Mouse (Mus musculus): ENCODE data around the gene B3gnt3. TPM values are rescaled to one million over a fixed set of nuclear protein-coding genes. Genes with fewer than 3 reads are reported as not detected.
"Not testable (repeated sequence)": the region's sequence is repeated elsewhere in the genome, so short reads cannot be mapped to it uniquely, and the experiment has no call there.

The B3gnt3 gene
- polyA plus RNA-seq, 1 experiment: 25.0 TPM

DNA sequence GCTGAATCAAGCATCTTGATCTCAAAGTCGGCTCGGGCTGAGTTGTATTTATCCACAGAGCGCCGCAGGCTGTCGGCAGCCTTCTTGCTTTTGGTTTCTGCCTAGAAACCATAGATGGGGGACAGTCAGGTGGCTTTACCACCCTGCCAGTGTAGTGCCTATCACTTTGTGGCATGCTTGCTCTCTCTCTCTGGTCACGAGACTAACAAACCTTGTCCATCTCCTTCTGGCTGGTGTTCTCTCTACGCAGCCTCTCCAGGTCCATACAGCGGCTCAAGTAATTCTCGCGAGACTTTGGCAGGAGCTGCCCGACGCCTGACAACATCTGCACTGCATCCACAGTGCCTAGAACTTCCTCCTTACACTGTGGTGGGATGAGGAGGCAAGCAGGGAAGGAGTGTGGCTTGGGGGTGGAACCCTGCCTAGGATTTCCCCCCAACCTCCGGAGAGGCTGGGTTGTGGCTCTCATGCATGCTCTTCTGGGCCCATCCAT, 15.0 kb upstream of the B3gnt3 start:
- DNase-seq: no peak
- TF ChIP-seq POLR2A (IDR thresholded peaks at IDR 0.05; ENCODE audit: borderline replicate concordance, extremely low read depth, low read depth, low read length) (no peak), CTCF (IDR thresholded peaks at IDR 0.05; ENCODE audit: insufficient read depth, low read length) (no peak)
- H3K4me3 ChIP-seq (replicated peaks; ENCODE audit: extremely low read depth, low read depth, low read length): no peak overlapping the region
- 80% methylated on average over 13 of the region's 13 CpGs for WGBS
- H3K4me1 ChIP-seq (ENCODE audit: control insufficient read depth, insufficient read depth, low read length): no peaks in the 10 kb centered on the region

- H3K4me1 ChIP-seq (ENCODE audit: control insufficient read depth, insufficient read depth, low read length): no peaks in the 10 kb centered on the region
- TF ChIP-seq CTCF (IDR thresholded peaks at IDR 0.05; ENCODE audit: insufficient read depth, low read length) (no peak), POLR2A (IDR thresholded peaks at IDR 0.05; ENCODE audit: borderline replicate concordance, extremely low read depth, low read depth, low read length) (no peak)
- no peak for DNase-seq
- no peak overlapping the region for H3K4me3 ChIP-seq (replicated peaks; ENCODE audit: extremely low read depth, low read depth, low read length)
- WGBS: 37% methylated on average over 8 of the region's 8 CpGs
Measured at GRCm38 (mm10) chr8:71715531-71715930, 13.9 kb upstream of the B3gnt3 start.

GRCm38 (mm10) chr8:71711574-71711973, 10.0 kb upstream of the B3gnt3 start:
- 77% methylated on average over 2 of the region's 2 CpGs for WGBS
- DNase-seq: no peak
- TF ChIP-seq CTCF (IDR thresholded peaks at IDR 0.05; ENCODE audit: insufficient read depth, low read length) (no peak), POLR2A (IDR thresholded peaks at IDR 0.05; ENCODE audit: borderline replicate concordance, extremely low read depth, low read depth, low read length) (no peak)
- Histone ChIP-seq H3K4me3 (replicated peaks; ENCODE audit: extremely low read depth, low read depth, low read length) (no peak overlapping the region), H3K4me1 (ENCODE audit: control insufficient read depth, insufficient read depth, low read length) (no peaks in the 10 kb centered on the region)

GRCm38 (mm10) chr8:71709800-71710446, 8.3 kb upstream of the B3gnt3 start:
- no peak overlapping the region for H3K4me3 ChIP-seq (replicated peaks; ENCODE audit: extremely low read depth, low read depth, low read length)
- 31% methylated on average over 25 of the region's 25 CpGs for WGBS
- peak; percentile 82 for DNase-seq
- no peaks in the 10 kb centered on the region for H3K4me1 ChIP-seq (ENCODE audit: control insufficient read depth, insufficient read depth, low read length)
- TF ChIP-seq POLR2A (IDR thresholded peaks at IDR 0.05; ENCODE audit: borderline replicate concordance, extremely low read depth, low read depth, low read length) (no peak), CTCF (IDR thresholded peaks at IDR 0.05; ENCODE audit: insufficient read depth, low read length) (peak; percentile 88)

- no peaks in the 10 kb centered on the region for H3K4me1 ChIP-seq (ENCODE audit: control insufficient read depth, insufficient read depth, low read length)
- no peak overlapping the region for H3K4me3 ChIP-seq (replicated peaks; ENCODE audit: extremely low read depth, low read depth, low read length)
- WGBS: 43% methylated on average over 25 of the region's 25 CpGs
- DNase-seq: no peak
- TF ChIP-seq POLR2A (IDR thresholded peaks at IDR 0.05; ENCODE audit: borderline replicate concordance, extremely low read depth, low read depth, low read length) (no peak), CTCF (IDR thresholded peaks at IDR 0.05; ENCODE audit: insufficient read depth, low read length) (no peak)
Measured at GRCm38 (mm10) chr8:71709134-71709799, 7.7 kb upstream of the B3gnt3 start.

DNA sequence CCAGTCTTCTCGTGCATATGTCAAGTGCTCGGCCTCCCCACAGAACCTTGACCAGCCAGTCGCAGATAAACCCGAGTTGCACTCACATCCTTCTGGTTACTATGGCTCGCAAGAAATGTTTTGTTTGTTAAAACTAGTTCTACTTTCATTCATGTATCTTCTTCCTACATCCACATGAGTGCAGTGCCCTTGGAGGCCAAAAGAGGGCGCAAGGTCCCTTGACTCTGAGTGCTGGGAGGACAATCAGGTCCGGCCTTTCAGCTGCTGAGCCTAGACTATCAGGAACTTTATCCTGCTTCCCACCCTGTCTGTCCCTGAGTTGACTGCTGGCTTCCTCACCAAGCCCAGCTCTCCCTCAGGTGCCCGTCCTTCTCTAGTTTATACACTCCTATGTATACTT, 6.3 kb upstream of the B3gnt3 start:
- TF ChIP-seq POLR2A (IDR thresholded peaks at IDR 0.05; ENCODE audit: borderline replicate concordance, extremely low read depth, low read depth, low read length): no peak
- TF ChIP-seq CTCF (IDR thresholded peaks at IDR 0.05; ENCODE audit: insufficient read depth, low read length): peak; percentile 66
- Histone ChIP-seq H3K4me3 (replicated peaks; ENCODE audit: extremely low read depth, low read depth, low read length) (no peak overlapping the region), H3K4me1 (ENCODE audit: control insufficient read depth, insufficient read depth, low read length) (no peaks in the 10 kb centered on the region)
- DNase-seq: peak; percentile 29
- WGBS: 44% methylated on average over 8 of the region's 8 CpGs

DNA sequence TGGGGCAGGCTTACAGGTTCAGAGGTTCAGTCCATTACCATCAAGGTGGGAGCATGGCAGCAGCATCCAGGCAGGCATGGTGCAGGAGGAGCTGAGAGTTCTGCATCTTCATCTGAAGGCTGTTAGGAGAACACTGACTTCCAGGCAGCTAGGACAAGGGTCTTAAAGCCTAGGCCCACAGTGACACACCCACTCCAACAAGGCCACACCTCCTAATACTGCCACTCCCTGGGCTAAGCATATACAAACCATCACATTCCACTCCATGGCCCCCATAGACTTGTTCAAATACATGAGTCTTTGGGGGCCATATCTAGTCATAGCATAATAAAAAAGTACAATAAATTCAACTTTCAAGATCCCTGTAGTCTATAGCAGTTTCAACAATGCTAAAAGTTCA, 1.8 kb upstream of the B3gnt3 start:
- H3K4me1 ChIP-seq (ENCODE audit: control insufficient read depth, insufficient read depth, low read length); H3K4me3 ChIP-seq (replicated peaks; ENCODE audit: extremely low read depth, low read depth, low read length); DNase-seq: not testable (repeated sequence)

DNA sequence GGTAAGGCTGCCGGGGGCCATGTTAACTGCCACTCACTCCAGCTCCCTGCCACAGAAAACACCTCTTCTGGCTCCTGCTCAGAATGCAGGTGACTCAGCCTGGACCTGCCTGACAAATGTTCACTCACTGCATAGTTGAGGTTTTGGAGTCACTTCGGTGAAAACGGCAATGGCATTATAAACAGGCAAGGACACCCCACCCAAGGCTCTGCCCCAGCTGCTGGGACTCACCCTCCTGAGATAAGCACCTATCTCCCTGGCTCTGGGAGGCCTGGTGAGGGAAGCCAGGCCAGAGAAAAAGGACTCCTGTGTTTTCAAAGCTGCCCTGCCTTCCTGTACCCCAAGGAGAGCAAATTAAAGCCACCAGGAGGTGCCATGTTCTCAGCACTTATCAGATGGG, 1.3 kb upstream of the B3gnt3 start:
- no peak for DNase-seq
- no peak for TF ChIP-seq POLR2A (IDR thresholded peaks at IDR 0.05; ENCODE audit: borderline replicate concordance, extremely low read depth, low read depth, low read length)
- TF ChIP-seq CTCF (IDR thresholded peaks at IDR 0.05; ENCODE audit: insufficient read depth, low read length): no peak
- 71% methylated on average over 3 of the region's 3 CpGs for WGBS
- H3K4me1 ChIP-seq (ENCODE audit: control insufficient read depth, insufficient read depth, low read length): no peaks in the 10 kb centered on the region; the same call in 1 of the 2 replicates
- no peak overlapping the region for H3K4me3 ChIP-seq (replicated peaks; ENCODE audit: extremely low read depth, low read depth, low read length)

DNA sequence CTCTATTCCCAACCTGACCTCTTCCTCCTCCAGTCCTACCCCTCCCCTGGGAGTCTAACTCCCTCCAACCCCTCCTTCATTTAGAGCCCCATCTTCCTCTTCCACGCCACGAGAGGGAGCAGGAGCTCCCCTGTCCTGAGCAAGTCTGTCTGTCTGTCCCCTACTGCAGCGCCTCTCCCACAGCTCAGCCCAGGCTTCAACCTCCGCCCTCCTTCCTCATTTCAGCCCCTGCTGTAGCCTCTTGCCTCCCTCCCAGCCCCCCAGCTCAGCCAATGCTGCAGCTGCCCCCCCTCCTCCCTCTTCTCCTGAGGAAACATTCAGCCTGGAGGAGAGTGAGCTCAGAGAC, 471 bp upstream of the B3gnt3 start:
- Histone ChIP-seq H3K4me1 (ENCODE audit: control insufficient read depth, insufficient read depth, low read length) (no peaks in the 10 kb centered on the region; the same call in 1 of the 2 replicates), H3K4me3 (replicated peaks; ENCODE audit: extremely low read depth, low read depth, low read length) (no peak overlapping the region)
- peak; percentile 22; the same call in 1 of the 2 replicates for TF ChIP-seq CTCF (IDR thresholded peaks at IDR 0.05; ENCODE audit: insufficient read depth, low read length)
- TF ChIP-seq POLR2A (IDR thresholded peaks at IDR 0.05; ENCODE audit: borderline replicate concordance, extremely low read depth, low read depth, low read length): no peak
- 22% methylated on average over 4 of the region's 4 CpGs for WGBS
- DNase-seq: no peak
